Mouse (Mus musculus) myocyte (in vitro differentiated cells): ENCODE measurements around the gene Mamdc2. TPM values are rescaled to one million over a fixed set of nuclear protein-coding genes. Genes with fewer than 3 reads are reported as not detected.

Source experiments
- H3K27me3 ChIP-seq: one replicate; pipeline ENCODE4 v1.6.1; 2011; ENCODE audit not compliant: control insufficient read depth, insufficient read depth, insufficient read length
- H3K36me3 ChIP-seq: one replicate; pipeline ENCODE4 v1.6.1; 2011; ENCODE audit not compliant: control insufficient read depth, insufficient read depth
- H3K4me2 ChIP-seq: one replicate; pipeline ENCODE4 v1.6.1; 2011; ENCODE audit warnings: low read depth, control low read depth
- H3K4me3 ChIP-seq: one replicate; pipeline ENCODE4 v1.5.1; 2011; ENCODE audit warnings: mild to moderate bottlenecking, control low read depth, moderate library complexity
- H3K79me2 ChIP-seq: one replicate; pipeline ENCODE4 v1.6.1; 2011; ENCODE audit not compliant: control insufficient read depth, insufficient read depth
- H3ac ChIP-seq: one replicate; pipeline ENCODE4 v1.6.1; 2011; ENCODE audit not compliant: control insufficient read depth, insufficient read length
- CEBPB ChIP-seq: IDR thresholded peaks from 2 replicates; pipeline ENCODE4 v1.6.1; 2011; ENCODE audit warnings: mild to moderate bottlenecking, moderate library complexity; ENCODE audit not compliant: poor library complexity, insufficient read depth, severe bottlenecking
- E2F4 ChIP-seq: IDR thresholded peaks from one replicate; pipeline ENCODE4 v1.6.1; 2011; ENCODE audit warnings: mild to moderate bottlenecking, control low read depth, moderate library complexity; ENCODE audit not compliant: insufficient read depth
- MAX ChIP-seq: IDR thresholded peaks from one replicate; pipeline ENCODE4 v1.6.1; 2011; ENCODE audit warnings: low read depth, mild to moderate bottlenecking, control low read depth
- MYOD1 ChIP-seq, 3 experiments: IDR thresholded peaks; one replicate each; pipeline ENCODE4 v1.6.1; 2011; ENCODE audit warnings: control low read depth in 2 of 3, low read depth in 2 of 3, mild to moderate bottlenecking in 2 of 3, moderate library complexity in 1 of 3; ENCODE audit not compliant: insufficient read length in 2 of 3, control insufficient read depth in 1 of 3
- MYOG ChIP-seq, 3 experiments: IDR thresholded peaks; one replicate each; pipeline ENCODE4 v1.6.1; 2011; ENCODE audit warnings: control low read depth in 2 of 3, low read depth in 2 of 3, mild to moderate bottlenecking in 2 of 3; ENCODE audit not compliant: insufficient read length in 2 of 3, control insufficient read depth in 1 of 3, insufficient read depth in 1 of 3
- POLR2A ChIP-seq: IDR thresholded peaks from one replicate; pipeline ENCODE4 v1.6.1; 2011; ENCODE audit warnings: low read depth, mild to moderate bottlenecking, control low read depth, moderate library complexity; ENCODE audit not compliant: insufficient read length
- POLR2AphosphoS2 ChIP-seq: IDR thresholded peaks from one replicate; pipeline ENCODE4 v1.6.1; 2011; ENCODE audit warnings: low read depth, control low read depth; ENCODE audit not compliant: insufficient read length
- REST ChIP-seq: IDR thresholded peaks from one replicate; pipeline ENCODE4 v1.6.1; 2011; ENCODE audit warnings: mild to moderate bottlenecking, control low read depth, moderate library complexity; ENCODE audit not compliant: insufficient read depth, insufficient read length
- SRF ChIP-seq: IDR thresholded peaks from one replicate; pipeline ENCODE4 v1.6.1; 2011; ENCODE audit warnings: low read depth; ENCODE audit not compliant: control insufficient read depth, insufficient read length
- TCF12 ChIP-seq: IDR thresholded peaks from one replicate; pipeline ENCODE4 v1.6.1; 2011; ENCODE audit warnings: mild to moderate bottlenecking, control low read depth; ENCODE audit not compliant: poor library complexity, insufficient read depth, severe bottlenecking
- TCF3 ChIP-seq: IDR thresholded peaks from one replicate; pipeline ENCODE4 v1.6.1; 2011; ENCODE audit warnings: low read depth, control low read depth; ENCODE audit not compliant: insufficient read length
- USF1 ChIP-seq: IDR thresholded peaks from one replicate; pipeline ENCODE4 v1.6.1; 2011; ENCODE audit warnings: low read depth, mild to moderate bottlenecking, control low read depth, moderate library complexity
- polyA plus RNA-seq: library from polyadenylated mRNA; unstranded; fragments of >200 nt; fragmentation: generic; extraction: Trizol; gene quantifications from one replicate; pipeline ENCODE4 v1.2.1, GENCODE M21; 2012; ENCODE audit warnings: missing spikeins

Gene Mamdc2
- polyA plus RNA-seq, 1 experiment = 13.4 TPM

GRCm38 (mm10) chr19:23388083-23388861 is 60.0 kb downstream of the Mamdc2 start:
- H3K4me3 ChIP-seq = no peak overlapping the region
- no peaks in the 10 kb centered on the region for H3K79me2 ChIP-seq
- H3ac ChIP-seq = no peak overlapping the region
- H3K36me3 ChIP-seq = no peaks in the 10 kb centered on the region
- no peak for TF ChIP-seq SRF
- TF ChIP-seq MYOG (IDR thresholded peaks at IDR 0.05; ENCODE audit: control insufficient read depth in 1 of 3, insufficient read depth in 1 of 3, insufficient read length in 2 of 3, low read depth in 2 of 3) = peak in 2 of 3 experiments; percentile 58 to 71
- TF ChIP-seq REST = no peak
- no peak for TF ChIP-seq MAX
- TF ChIP-seq CEBPB = no peak
- TF ChIP-seq TCF12 = peak; percentile 23
- TF ChIP-seq MYOD1 (IDR thresholded peaks at IDR 0.05; ENCODE audit: control insufficient read depth in 1 of 3, insufficient read length in 2 of 3, low read depth in 2 of 3) = peak; percentile 24 to 71 (median 63)
- peak overlapping the region; percentile 66 for H3K4me2 ChIP-seq
- H3K27me3 ChIP-seq = no peaks in the 10 kb centered on the region

- no peaks in the 10 kb centered on the region for H3K36me3 ChIP-seq
- no peak overlapping the region for H3ac ChIP-seq
- no peaks in the 10 kb centered on the region for H3K79me2 ChIP-seq
- TF ChIP-seq MAX (no peak), POLR2AphosphoS2 (no peak), E2F4 (no peak), USF1 (no peak), MYOD1 (IDR thresholded peaks at IDR 0.05; ENCODE audit: control insufficient read depth in 1 of 3, insufficient read length in 2 of 3, low read depth in 2 of 3) (no peak), POLR2A (no peak), TCF12 (no peak), SRF (no peak), MYOG (IDR thresholded peaks at IDR 0.05; ENCODE audit: control insufficient read depth in 1 of 3, insufficient read depth in 1 of 3, insufficient read length in 2 of 3, low read depth in 2 of 3) (no peak), CEBPB (no peak), TCF3 (no peak), REST (no peak)
- H3K4me2 ChIP-seq = no peak overlapping the region
- H3K27me3 ChIP-seq = no peaks in the 10 kb centered on the region
- H3K4me3 ChIP-seq = no peak overlapping the region
Observed at GRCm38 (mm10) chr19:23382396-23382795, 65.8 kb downstream of the Mamdc2 start.

GRCm38 (mm10) chr19:23380968-23381367 is 67.3 kb downstream of the Mamdc2 start:
- Histone ChIP-seq H3K36me3 (no peaks in the 10 kb centered on the region), H3K79me2 (no peaks in the 10 kb centered on the region), H3K4me2 (no peak overlapping the region), H3K27me3 (no peaks in the 10 kb centered on the region), H3K4me3 (no peak overlapping the region), H3ac (no peak overlapping the region)
- TF ChIP-seq USF1 = no peak
- no peak for TF ChIP-seq MYOG (IDR thresholded peaks at IDR 0.05; ENCODE audit: control insufficient read depth in 1 of 3, insufficient read depth in 1 of 3, insufficient read length in 2 of 3, low read depth in 2 of 3)
- TF ChIP-seq E2F4 = no peak
- no peak for TF ChIP-seq POLR2A
- no peak for TF ChIP-seq MYOD1 (IDR thresholded peaks at IDR 0.05; ENCODE audit: control insufficient read depth in 1 of 3, insufficient read length in 2 of 3, low read depth in 2 of 3)
- no peak for TF ChIP-seq REST
- no peak for TF ChIP-seq TCF3
- no peak for TF ChIP-seq SRF
- TF ChIP-seq POLR2AphosphoS2 = no peak
- no peak for TF ChIP-seq MAX
- TF ChIP-seq TCF12 = no peak
- TF ChIP-seq CEBPB = no peak

GRCm38 (mm10) chr19:23379752-23380504 is 68.3 kb downstream of the Mamdc2 start:
- H3K36me3 ChIP-seq = no peaks in the 10 kb centered on the region
- H3ac ChIP-seq = no peak overlapping the region
- no peaks in the 10 kb centered on the region for H3K79me2 ChIP-seq
- H3K4me3 ChIP-seq = no peak overlapping the region
- no peaks in the 10 kb centered on the region for H3K27me3 ChIP-seq
- no peak overlapping the region for H3K4me2 ChIP-seq
- TF ChIP-seq MYOG (IDR thresholded peaks at IDR 0.05; ENCODE audit: control insufficient read depth in 1 of 3, insufficient read depth in 1 of 3, insufficient read length in 2 of 3, low read depth in 2 of 3) (no peak), CEBPB (no peak), SRF (no peak), E2F4 (no peak), MAX (no peak), MYOD1 (IDR thresholded peaks at IDR 0.05; ENCODE audit: control insufficient read depth in 1 of 3, insufficient read length in 2 of 3, low read depth in 2 of 3) (no peak), TCF3 (no peak), POLR2AphosphoS2 (no peak), POLR2A (no peak), TCF12 (no peak)
